ENCODE assay signal across 13 mouse cellular contexts in genomic region chr2:32752181-32752580, GRCm38 (mm10). TPM values are rescaled to one million over a fixed set of nuclear protein-coding genes. Genes with fewer than 3 reads are reported as not detected.
DNase-seq lines count a peak whose midpoint lies in the region; ATAC-seq and TF ChIP-seq lines count a peak whose summit lies in the region.
"Had no signal": no experiment of that assay in that cellular context is flagged by ENCODE, and none has a peak within 500 bp of the region (broad histone marks: within the 10 kb centered on the region; RNA-seq: fewer than 3 reads in every experiment).

No protein-coding gene starts in this region.

- H3K9ac ChIP-seq in heart, embryonic 13.5 days: no peak overlapping the region
- no peak overlapping the region; the same call in 1 of the 2 replicates for H3K9ac ChIP-seq in midbrain, embryonic 11.5 days (ENCODE audit: low read length)
- H3K9ac ChIP-seq in midbrain, embryonic 16.5 days (ENCODE audit: low read depth, low read length): no peak overlapping the region
- no peak overlapping the region for H3K9ac ChIP-seq in limb, embryonic 14.5 days (ENCODE audit: low read depth, low read length, severe bottlenecking)
- no peak overlapping the region for H3K9ac ChIP-seq in stomach, postnatal 0 days (ENCODE audit: low read length)

- H3K4me1 ChIP-seq in heart, embryonic 13.5 days: peaks cover 9% of the 10 kb centered on the region
- peaks cover 21% of the 10 kb centered on the region for H3K4me1 ChIP-seq in midbrain, embryonic 11.5 days (ENCODE audit: control insufficient read depth, insufficient read depth, low read length)
- peaks cover 10% of the 10 kb centered on the region for H3K4me1 ChIP-seq in midbrain, embryonic 16.5 days (ENCODE audit: control insufficient read depth, insufficient read depth, low read length)
- H3K4me1 ChIP-seq in limb, embryonic 14.5 days (ENCODE audit: control insufficient read depth, insufficient read depth, low read length): peaks cover 9% of the 10 kb centered on the region
- H3K4me1 ChIP-seq in stomach, postnatal 0 days (replicated peaks; ENCODE audit: control insufficient read depth, insufficient read depth): no peaks in the 10 kb centered on the region

- no peak for TF ChIP-seq EP300 in stomach, postnatal 0 days (optimal IDR thresholded peaks at IDR 0.05)

- H3K9me3 ChIP-seq in heart, embryonic 13.5 days: no peaks in the 10 kb centered on the region
- H3K9me3 ChIP-seq in midbrain, embryonic 11.5 days (ENCODE audit: control insufficient read depth, low read length): no peaks in the 10 kb centered on the region
- H3K9me3 ChIP-seq in midbrain, embryonic 16.5 days (replicated peaks; ENCODE audit: control insufficient read depth, low read length, poor library complexity, severe bottlenecking): no peaks in the 10 kb centered on the region
- H3K9me3 ChIP-seq in limb, embryonic 14.5 days (ENCODE audit: control insufficient read depth, low read length): no peaks in the 10 kb centered on the region
- no peaks in the 10 kb centered on the region for H3K9me3 ChIP-seq in stomach, postnatal 0 days (ENCODE audit: control insufficient read depth, low read length)

- ATAC-seq in heart, embryonic 13.5 days (ENCODE audit: extremely low read depth, insufficient number of reproducible peaks, low FRiP score, low TSS enrichment): no peak
- ATAC-seq in midbrain, embryonic 11.5 days (ENCODE audit: low FRiP score): no peak
- no peak for ATAC-seq in midbrain, embryonic 16.5 days
- ATAC-seq in limb, embryonic 14.5 days (ENCODE audit: low FRiP score, low read depth): no peak
- 0 out of 2 replicates have a peak, but pooled peaks have one; percentile 20 for ATAC-seq in stomach, postnatal 0 days (ENCODE audit: low FRiP score, low TSS enrichment)

- peak; percentile 54 for TF ChIP-seq CTCF in stomach, postnatal 0 days (IDR thresholded peaks at IDR 0.05; ENCODE audit: low read depth)

- no peak overlapping the region for H3K4me3 ChIP-seq in heart, embryonic 13.5 days
- peak overlapping the region; percentile 24; the same call in 1 of the 2 replicates for H3K4me3 ChIP-seq in midbrain, embryonic 11.5 days (ENCODE audit: low read depth, low read length)
- H3K4me3 ChIP-seq in midbrain, embryonic 16.5 days (ENCODE audit: low read depth, low read length): no peak overlapping the region
- H3K4me3 ChIP-seq in limb, embryonic 14.5 days (replicated peaks; ENCODE audit: low read length): no peak overlapping the region
- no peak overlapping the region for H3K4me3 ChIP-seq in stomach, postnatal 0 days (ENCODE audit: low read depth, low read length)

- 64% methylated on average over 10 of the region's 10 CpGs for WGBS in heart, embryonic 13.5 days
- WGBS in midbrain, embryonic 11.5 days: 65% methylated on average over 10 of the region's 10 CpGs
- WGBS in midbrain, embryonic 16.5 days: 61% methylated on average over 10 of the region's 10 CpGs
- 67% methylated on average over 10 of the region's 10 CpGs for WGBS in limb, embryonic 14.5 days
- 67% methylated on average over 10 of the region's 10 CpGs for WGBS in stomach, postnatal 0 days

- no peak overlapping the region for H3K27ac ChIP-seq in heart, embryonic 13.5 days (replicated peaks)
- peak overlapping the region; percentile 64; the same call in 1 of the 2 replicates for H3K27ac ChIP-seq in midbrain, embryonic 11.5 days (ENCODE audit: low read depth, low read length)
- no peak overlapping the region for H3K27ac ChIP-seq in midbrain, embryonic 16.5 days (ENCODE audit: low read length)
- no peak overlapping the region for H3K27ac ChIP-seq in limb, embryonic 14.5 days (replicated peaks; ENCODE audit: low read depth, low read length)
- no peak overlapping the region for H3K27ac ChIP-seq in stomach, postnatal 0 days (replicated peaks)

- DNase-seq in heart, adult 8-10 months (ENCODE audit: low spot score): no peak
- DNase-seq in midbrain, embryonic 11.5 days (ENCODE audit: low spot score, missing footprints): no peak
- DNase-seq in limb, embryonic 14.5 days (ENCODE audit: low spot score): no peak
- DNase-seq in stomach, postnatal 0 days (ENCODE audit: low spot score): peak; percentile 69
- no peak for DNase-seq in thymus, postnatal 10 days (ENCODE audit: low spot score in 2 of 2)
- no peak for DNase-seq in kidney, adult 18-20 months
- DNase-seq: cerebellum, adult 8-10 months; thymus, postnatal 25 days had no signal

- H3K4me2 ChIP-seq in heart, embryonic 13.5 days: peak overlapping the region; percentile 65
- H3K4me2 ChIP-seq in midbrain, embryonic 11.5 days: peak overlapping the region; percentile 44; the same call in 1 of the 2 replicates
- no peak overlapping the region for H3K4me2 ChIP-seq in midbrain, embryonic 16.5 days (ENCODE audit: low read length)
- peak overlapping the region; percentile 60; the same call in 1 of the 2 replicates for H3K4me2 ChIP-seq in limb, embryonic 14.5 days (replicated peaks; ENCODE audit: low read depth, low read length, severe bottlenecking)
- peak overlapping the region; percentile 58; the same call in 1 of the 2 replicates for H3K4me2 ChIP-seq in stomach, postnatal 0 days (replicated peaks; ENCODE audit: low read depth)

- TF ChIP-seq POLR2A in limb, embryonic 14.5 days (IDR thresholded peaks at IDR 0.05; ENCODE audit: borderline replicate concordance, extremely low read depth, insufficient read depth, insufficient read length): no peak

- 0 out of 2 replicates have a peak, but pooled peaks cover 4% of the 10 kb centered on the region for H3K27me3 ChIP-seq in heart, embryonic 13.5 days (replicated peaks)
- 0 out of 2 replicates have a peak, but pooled peaks cover 2% of the 10 kb centered on the region for H3K27me3 ChIP-seq in midbrain, embryonic 11.5 days (ENCODE audit: control insufficient read depth, insufficient read depth, low read length)
- H3K27me3 ChIP-seq in midbrain, embryonic 16.5 days (ENCODE audit: control insufficient read depth, insufficient read depth, low read depth, low read length): no peaks in the 10 kb centered on the region
- no peaks in the 10 kb centered on the region for H3K27me3 ChIP-seq in limb, embryonic 14.5 days (ENCODE audit: control insufficient read depth, insufficient read depth, low read length)
- H3K27me3 ChIP-seq in stomach, postnatal 0 days (ENCODE audit: control insufficient read depth, insufficient read depth, low read length): no peaks in the 10 kb centered on the region

- peaks cover 72% of the 10 kb centered on the region for H3K36me3 ChIP-seq in heart, embryonic 13.5 days
- peaks cover 4% of the 10 kb centered on the region for H3K36me3 ChIP-seq in midbrain, embryonic 11.5 days (ENCODE audit: control insufficient read depth, insufficient read depth, low read length)
- H3K36me3 ChIP-seq in midbrain, embryonic 16.5 days (ENCODE audit: control insufficient read depth, insufficient read depth, low read length): peaks cover 41% of the 10 kb centered on the region
- H3K36me3 ChIP-seq in limb, embryonic 14.5 days (ENCODE audit: control insufficient read depth, insufficient read depth, low read length): peaks cover 32% of the 10 kb centered on the region
- peaks cover 5% of the 10 kb centered on the region; the same call in 1 of the 2 replicates for H3K36me3 ChIP-seq in stomach, postnatal 0 days (ENCODE audit: control insufficient read depth, insufficient read depth, low read length)

RNA-seq across cellular contexts. Expression of gene Tor2a, which starts 4.9 kb away (rescaled TPM):
- polyA plus RNA-seq in heart, embryonic 13.5 days (2015; fragmentation: Nextera tagmentation; extraction: Ambion mirVana): 37.0 and 40.0 TPM in 2 replicates
- total RNA-seq in heart, adult 8-10 months (2022): 10 to 100 TPM in 1 of 4 experiments, 1 to 10 TPM in 3; 7.8 to 10.1 (median 8.2) TPM
- 47.7 and 51.4 TPM in 2 replicates for polyA plus RNA-seq in midbrain, embryonic 11.5 days (2014; fragmentation: Nextera tagmentation; extraction: Ambion mirVana)
- polyA plus RNA-seq in midbrain, embryonic 16.5 days (2015; fragmentation: Nextera tagmentation; extraction: Ambion mirVana): 46.9 and 48.5 TPM in 2 replicates
- polyA plus RNA-seq in limb, embryonic 14.5 days (2012; rRNA removed): 82.6 and 169 TPM in 2 replicates
- 81.2 and 86.2 TPM in 2 replicates for polyA plus RNA-seq in limb, embryonic 14.5 days (2014; fragmentation: Nextera tagmentation; extraction: Ambion mirVana)
- 45.9 and 50.3 TPM in 2 replicates for polyA plus RNA-seq in stomach, postnatal 0 days (2015; fragmentation: Nextera tagmentation; extraction: Ambion mirVana)

RNA-seq across cellular contexts. Expression of gene 6330409D20Rik, which starts 11.4 kb away (rescaled TPM):
- 0.18 and 0.28 TPM in 2 replicates for polyA plus RNA-seq in heart, embryonic 13.5 days (2015; fragmentation: Nextera tagmentation; extraction: Ambion mirVana)
- total RNA-seq in heart, adult 8-10 months (2022): not detected
- 2.0 and 3.0 TPM in 2 replicates for polyA plus RNA-seq in midbrain, embryonic 11.5 days (2014; fragmentation: Nextera tagmentation; extraction: Ambion mirVana)
- 3.2 and 3.5 TPM in 2 replicates for polyA plus RNA-seq in midbrain, embryonic 16.5 days (2015; fragmentation: Nextera tagmentation; extraction: Ambion mirVana)
- polyA plus RNA-seq in limb, embryonic 14.5 days (2012; rRNA removed): 0.14 and 0.15 TPM in 2 replicates
- polyA plus RNA-seq in limb, embryonic 14.5 days (2014; fragmentation: Nextera tagmentation; extraction: Ambion mirVana): not detected in 2 replicates
- polyA plus RNA-seq in stomach, postnatal 0 days (2015; fragmentation: Nextera tagmentation; extraction: Ambion mirVana): not detected in 2 replicates
- total RNA-seq: adrenal gland, adult 18-20 months; megakaryocyte progenitor cell, adult 5-6 weeks had no signal
- polyA plus RNA-seq: large intestine, adult 2 months had no signal

RNA-seq across cellular contexts. Expression of gene Ttc16, which starts 23.3 kb away (rescaled TPM):
- polyA plus RNA-seq in heart, embryonic 13.5 days (2015; fragmentation: Nextera tagmentation; extraction: Ambion mirVana): 0.11 and 0.17 TPM in 2 replicates
- total RNA-seq in heart, adult 8-10 months (2022): under 1 TPM in 1 of 4 experiments, not detected in 3; 0.19 TPM
- 0.26 and 0.30 TPM in 2 replicates for polyA plus RNA-seq in midbrain, embryonic 11.5 days (2014; fragmentation: Nextera tagmentation; extraction: Ambion mirVana)
- 0.68 and 0.80 TPM in 2 replicates for polyA plus RNA-seq in midbrain, embryonic 16.5 days (2015; fragmentation: Nextera tagmentation; extraction: Ambion mirVana)
- polyA plus RNA-seq in limb, embryonic 14.5 days (2012; rRNA removed): 0.47 and 0.70 TPM in 2 replicates
- 0.12 and 0.15 TPM in 2 replicates for polyA plus RNA-seq in limb, embryonic 14.5 days (2014; fragmentation: Nextera tagmentation; extraction: Ambion mirVana)
- 0.05 and 0.06 TPM in 2 replicates for polyA plus RNA-seq in stomach, postnatal 0 days (2015; fragmentation: Nextera tagmentation; extraction: Ambion mirVana)
- total RNA-seq: megakaryocyte progenitor cell, adult 5-6 weeks had no signal

RNA-seq across cellular contexts. Expression of gene Ptrh1, which starts 23.4 kb away (rescaled TPM):
- 3.9 and 4.4 TPM in 2 replicates for polyA plus RNA-seq in heart, embryonic 13.5 days (2015; fragmentation: Nextera tagmentation; extraction: Ambion mirVana)
- total RNA-seq in heart, adult 8-10 months (2022): 1 to 10 TPM; 2.7 to 4.0 (median 3.2) TPM
- 3.2 and 3.9 TPM in 2 replicates for polyA plus RNA-seq in midbrain, embryonic 11.5 days (2014; fragmentation: Nextera tagmentation; extraction: Ambion mirVana)
- 4.9 and 5.0 TPM in 2 replicates for polyA plus RNA-seq in midbrain, embryonic 16.5 days (2015; fragmentation: Nextera tagmentation; extraction: Ambion mirVana)
- polyA plus RNA-seq in limb, embryonic 14.5 days (2012; rRNA removed): 11.3 and 11.5 TPM in 2 replicates
- polyA plus RNA-seq in limb, embryonic 14.5 days (2014; fragmentation: Nextera tagmentation; extraction: Ambion mirVana): 5.1 and 5.8 TPM in 2 replicates
- polyA plus RNA-seq in stomach, postnatal 0 days (2015; fragmentation: Nextera tagmentation; extraction: Ambion mirVana): 7.6 and 10.1 TPM in 2 replicates

RNA-seq across cellular contexts. Expression of gene Sh2d3c, which starts 31.3 kb away (rescaled TPM):
- 33.0 and 34.1 TPM in 2 replicates for polyA plus RNA-seq in heart, embryonic 13.5 days (2015; fragmentation: Nextera tagmentation; extraction: Ambion mirVana)
- total RNA-seq in heart, adult 8-10 months (2022): 10 to 100 TPM; 16.4 to 28.8 (median 21.7) TPM
- 23.4 and 25.5 TPM in 2 replicates for polyA plus RNA-seq in midbrain, embryonic 11.5 days (2014; fragmentation: Nextera tagmentation; extraction: Ambion mirVana)
- 51.1 and 59.3 TPM in 2 replicates for polyA plus RNA-seq in midbrain, embryonic 16.5 days (2015; fragmentation: Nextera tagmentation; extraction: Ambion mirVana)
- 36.8 and 52.0 TPM in 2 replicates for polyA plus RNA-seq in limb, embryonic 14.5 days (2012; rRNA removed)
- polyA plus RNA-seq in limb, embryonic 14.5 days (2014; fragmentation: Nextera tagmentation; extraction: Ambion mirVana): 18.5 and 20.3 TPM in 2 replicates
- polyA plus RNA-seq in stomach, postnatal 0 days (2015; fragmentation: Nextera tagmentation; extraction: Ambion mirVana): 7.7 and 8.4 TPM in 2 replicates
